Mouse (Mus musculus) left cerebral cortex, adult 18-20 months (tissue): Measurements from ENCODE around the gene Mroh3. TPM values are rescaled to one million over a fixed set of nuclear protein-coding genes. Genes with fewer than 3 reads are reported as not detected.

Source experiments
- DNase-seq, 2 experiments: peaks; one replicate each; pipeline ENCODE4 v3.0.0; 2021 to 2022; ENCODE audit warnings: low spot score in 2 of 2, mixed read lengths in 1 of 2
- total RNA-seq, 2 experiments: library from RNA; stranded (reverse); gene quantifications; 2 replicates each; pipeline ENCODE4 v1.2.3; 2021

The Mroh3 gene
- total RNA-seq, 2 experiments from 2014 or later: 0.42 to 1.1 TPM

GRCm38 (mm10) chr1:136160297-136160696 is 52.3 kb downstream of the Mroh3 start:
- DNase-seq: no peak

GRCm38 (mm10) chr1:136159830-136160229 is 52.8 kb downstream of the Mroh3 start:
- no peak for DNase-seq

GRCm38 (mm10) chr1:136156951-136157350 is 55.7 kb downstream of the Mroh3 start:
- no peak for DNase-seq

- DNase-seq: no peak
Observed at GRCm38 (mm10) chr1:136156304-136156703, 56.3 kb downstream of the Mroh3 start.

GRCm38 (mm10) chr1:136151371-136151770 is 61.3 kb downstream of the Mroh3 start:
- no peak for DNase-seq

- no peak for DNase-seq
Observed at GRCm38 (mm10) chr1:136149702-136150101, 62.9 kb downstream of the Mroh3 start.

- DNase-seq: peak; percentile 68 to 84
Observed at GRCm38 (mm10) chr1:136143514-136143913, 69.1 kb downstream of the Mroh3 start.

- peak in 1 of 2 experiments; percentile 63 for DNase-seq
Observed at GRCm38 (mm10) chr1:136142336-136142735, 70.3 kb downstream of the Mroh3 start.

GRCm38 (mm10) chr1:136141176-136141950 is 71.3 kb downstream of the Mroh3 start:
- DNase-seq: peak in 1 of 2 experiments; percentile 42

- peak; percentile 88 to 92 for DNase-seq
Observed at GRCm38 (mm10) chr1:136139990-136140640, 72.5 kb downstream of the Mroh3 start.

- DNase-seq: peak in 1 of 2 experiments; percentile 3
Observed at GRCm38 (mm10) chr1:136138191-136138830, 74.3 kb downstream of the Mroh3 start.

- peak in 1 of 2 experiments; percentile 35 for DNase-seq
Observed at GRCm38 (mm10) chr1:136137575-136137974, 75.1 kb downstream of the Mroh3 start.

GRCm38 (mm10) chr1:136137071-136137531 is 75.5 kb downstream of the Mroh3 start:
- no peak for DNase-seq

GRCm38 (mm10) chr1:136136547-136136946 is 76.1 kb downstream of the Mroh3 start:
- no peak for DNase-seq

- no peak for DNase-seq
Observed at GRCm38 (mm10) chr1:136135777-136136444, 76.7 kb downstream of the Mroh3 start.

GRCm38 (mm10) chr1:136135046-136135445 is 77.6 kb downstream of the Mroh3 start:
- no peak for DNase-seq

- DNase-seq: no peak
Observed at GRCm38 (mm10) chr1:136134547-136134946, 78.1 kb downstream of the Mroh3 start.

GRCm38 (mm10) chr1:136133570-136134240 is 78.9 kb downstream of the Mroh3 start:
- DNase-seq: peak in 1 of 2 experiments; percentile 76

GRCm38 (mm10) chr1:136132386-136133201 is 80.0 kb downstream of the Mroh3 start:
- DNase-seq: no peak
